Mouse (Mus musculus): ENCODE measurements around the gene Gm42957. TPM values are rescaled to one million over a fixed set of nuclear protein-coding genes. Genes with fewer than 3 reads are reported as not detected.

The Gm42957 gene
- polyA plus RNA-seq, 1 experiment from 2014 or later: 0.24 TPM

Other genes starting within 250 kb of the Gm42957 start
- not detected in 2 replicates for gene BC107364, start 183.2 kb upstream of the Gm42957 start, polyA plus RNA-seq (2015; fragmentation: Nextera tagmentation; extraction: Ambion mirVana)
- 1.8 and 2.4 TPM in 2 replicates for gene Hfe2, start 110.3 kb upstream of the Gm42957 start, polyA plus RNA-seq (2015; fragmentation: Nextera tagmentation; extraction: Ambion mirVana)
- gene Txnip, start 77.5 kb upstream of the Gm42957 start, polyA plus RNA-seq (2015; fragmentation: Nextera tagmentation; extraction: Ambion mirVana): 41.5 and 43.5 TPM in 2 replicates
- 1.6 and 1.8 TPM in 2 replicates for gene Gm16253, start 58.5 kb upstream of the Gm42957 start, polyA plus RNA-seq (2015; fragmentation: Nextera tagmentation; extraction: Ambion mirVana)
- 36.7 and 38.8 TPM in 2 replicates for gene Polr3gl, start 41.3 kb upstream of the Gm42957 start, polyA plus RNA-seq (2015; fragmentation: Nextera tagmentation; extraction: Ambion mirVana)
- 16.4 and 20.6 TPM in 2 replicates for gene Ankrd34a, start 38.8 kb upstream of the Gm42957 start, polyA plus RNA-seq (2015; fragmentation: Nextera tagmentation; extraction: Ambion mirVana)
- 4.0 and 4.7 TPM in 2 replicates for gene Lix1l, start 34.3 kb upstream of the Gm42957 start, polyA plus RNA-seq (2015; fragmentation: Nextera tagmentation; extraction: Ambion mirVana)
- gene Rbm8a, start 5.5 kb upstream of the Gm42957 start, polyA plus RNA-seq (2015; fragmentation: Nextera tagmentation; extraction: Ambion mirVana): 118 and 123 TPM in 2 replicates
- gene Pex11b, start 98 bp upstream of the Gm42957 start, polyA plus RNA-seq (2015; fragmentation: Nextera tagmentation; extraction: Ambion mirVana): 60.5 and 67.0 TPM in 2 replicates
- gene Itga10, start 10.1 kb downstream of the Gm42957 start, polyA plus RNA-seq (2015; fragmentation: Nextera tagmentation; extraction: Ambion mirVana): 1.1 and 1.2 TPM in 2 replicates
- gene Ankrd35, start 34.7 kb downstream of the Gm42957 start, polyA plus RNA-seq (2015; fragmentation: Nextera tagmentation; extraction: Ambion mirVana): 2.9 and 3.2 TPM in 2 replicates
- 38.7 and 41.6 TPM in 2 replicates for gene Pias3, start 60.9 kb downstream of the Gm42957 start, polyA plus RNA-seq (2015; fragmentation: Nextera tagmentation; extraction: Ambion mirVana)
- 16.0 and 17.2 TPM in 2 replicates for gene Nudt17, start 73.1 kb downstream of the Gm42957 start, polyA plus RNA-seq (2015; fragmentation: Nextera tagmentation; extraction: Ambion mirVana)
- gene Polr3c, start 92.2 kb downstream of the Gm42957 start, polyA plus RNA-seq (2015; fragmentation: Nextera tagmentation; extraction: Ambion mirVana): 33.3 and 34.0 TPM in 2 replicates
- gene Rnf115, start 92.2 kb downstream of the Gm42957 start, polyA plus RNA-seq (2015; fragmentation: Nextera tagmentation; extraction: Ambion mirVana): 71.4 and 75.8 TPM in 2 replicates
- gene Pdzk1, start 193.8 kb downstream of the Gm42957 start, polyA plus RNA-seq (2015; fragmentation: Nextera tagmentation; extraction: Ambion mirVana): 0.60 and 0.68 TPM in 2 replicates
- 0.27 and 0.48 TPM in 2 replicates for gene Cd160, start 193.9 kb downstream of the Gm42957 start, polyA plus RNA-seq (2015; fragmentation: Nextera tagmentation; extraction: Ambion mirVana)